Comparison of ENCODE assay signal across 8 mouse cellular contexts in genomic region chr10:120112507-120113396, GRCm38 (mm10). TPM values are rescaled to one million over a fixed set of nuclear protein-coding genes. Genes with fewer than 3 reads are reported as not detected.
DNase-seq lines count a peak whose midpoint lies in the region; ATAC-seq and TF ChIP-seq lines count a peak whose summit lies in the region.

Gene Helb (minus strand): TSS chr10:120112987.

- H3K9ac ChIP-seq in heart, embryonic 12.5 days = peak within 1 kb of the TSS; percentile 77
- peak within 1 kb of the TSS; percentile 78 for H3K9ac ChIP-seq in kidney, postnatal 0 days (ENCODE audit: low read depth, low read length)
- peak within 1 kb of the TSS; percentile 81 for H3K9ac ChIP-seq in liver, embryonic 11.5 days (ENCODE audit: low read depth, low read length)
- H3K9ac ChIP-seq in stomach, embryonic 14.5 days (replicated peaks; ENCODE audit: low read depth, low read length) = peak within 1 kb of the TSS; percentile 49

- peak within 1 kb of the TSS; percentile 77 for H3K4me3 ChIP-seq in heart, embryonic 12.5 days
- peak within 1 kb of the TSS; percentile 81 for H3K4me3 ChIP-seq in kidney, postnatal 0 days (replicated peaks; ENCODE audit: low read depth, low read length)
- H3K4me3 ChIP-seq in liver, embryonic 11.5 days (ENCODE audit: low read depth, low read length) = peak within 1 kb of the TSS; percentile 72
- H3K4me3 ChIP-seq in stomach, embryonic 14.5 days (ENCODE audit: low read depth, low read length) = peak within 1 kb of the TSS; percentile 62

- no peaks in the 10 kb centered on the region for H3K27me3 ChIP-seq in heart, embryonic 12.5 days (replicated peaks)
- H3K27me3 ChIP-seq in kidney, postnatal 0 days (ENCODE audit: insufficient read depth, low read length) = no peaks in the 10 kb centered on the region
- H3K27me3 ChIP-seq in liver, embryonic 11.5 days (replicated peaks; ENCODE audit: control insufficient read depth, insufficient read depth, low read length) = no peaks in the 10 kb centered on the region
- H3K27me3 ChIP-seq in stomach, embryonic 14.5 days (ENCODE audit: control insufficient read depth, insufficient read depth, low read length) = no peaks in the 10 kb centered on the region

- H3K4me1 ChIP-seq in heart, embryonic 12.5 days (replicated peaks) = peaks cover 4% of the 10 kb centered on the region; the same call in 1 of the 2 replicates
- no peaks in the 10 kb centered on the region for H3K4me1 ChIP-seq in kidney, postnatal 0 days (replicated peaks; ENCODE audit: insufficient read depth, low read length)
- peaks cover 4% of the 10 kb centered on the region; the same call in 1 of the 2 replicates for H3K4me1 ChIP-seq in liver, embryonic 11.5 days (replicated peaks; ENCODE audit: control insufficient read depth, insufficient read depth, low read length)
- no peaks in the 10 kb centered on the region for H3K4me1 ChIP-seq in stomach, embryonic 14.5 days (ENCODE audit: control insufficient read depth, insufficient read depth, low read length)

- peak; percentile 97 for DNase-seq in CD4-positive helper T cell, adult 2 months (ENCODE audit: low read depth, low spot score)
- peak; percentile 76 for DNase-seq in brain, embryonic 18.5 days (ENCODE audit: low read depth, low spot score)
- peak; percentile 96 for DNase-seq in kidney, postnatal 0 days (ENCODE audit: low spot score)
- peak; percentile 99 for DNase-seq in liver, embryonic 11.5 days (ENCODE audit: low spot score)
- DNase-seq in naive thymus-derived CD4-positive, alpha-beta T cell, adult 2 months (ENCODE audit: low read depth) = peak; percentile 99

- H3K36me3 ChIP-seq in heart, embryonic 12.5 days = peaks cover 5% of the 10 kb centered on the region
- no peaks in the 10 kb centered on the region for H3K36me3 ChIP-seq in kidney, postnatal 0 days (ENCODE audit: insufficient read depth, low read length)
- H3K36me3 ChIP-seq in liver, embryonic 11.5 days (ENCODE audit: control insufficient read depth, insufficient read depth, low read length) = no peaks in the 10 kb centered on the region; the same call in 1 of the 2 replicates
- H3K36me3 ChIP-seq in stomach, embryonic 14.5 days (ENCODE audit: control insufficient read depth, insufficient read depth, low read length) = no peaks in the 10 kb centered on the region

- H3K9me3 ChIP-seq in heart, embryonic 12.5 days (replicated peaks) = no peaks in the 10 kb centered on the region
- H3K9me3 ChIP-seq in kidney, postnatal 0 days (replicated peaks; ENCODE audit: low read length) = no peaks in the 10 kb centered on the region
- no peaks in the 10 kb centered on the region for H3K9me3 ChIP-seq in liver, embryonic 11.5 days (ENCODE audit: control insufficient read depth, low read length)
- no peaks in the 10 kb centered on the region for H3K9me3 ChIP-seq in stomach, embryonic 14.5 days (ENCODE audit: control insufficient read depth, low read depth, low read length)

- under 1% methylated on average over 55 of the region's 55 CpGs for WGBS in heart, embryonic 12.5 days
- WGBS in kidney, postnatal 0 days = under 1% methylated on average over 55 of the region's 55 CpGs
- WGBS in liver, embryonic 11.5 days = 1% methylated on average over 55 of the region's 55 CpGs
- whole genome bisulfite sequencing in stomach, embryonic 14.5 days = 1% methylated on average over 55 of the region's 55 CpGs

- H3K27ac ChIP-seq in heart, embryonic 12.5 days (ENCODE audit: poor library complexity, severe bottlenecking) = peak within 1 kb of the TSS; percentile 86
- peak within 1 kb of the TSS; percentile 77; the same call in 1 of the 2 replicates for H3K27ac ChIP-seq in kidney, postnatal 0 days
- H3K27ac ChIP-seq in liver, embryonic 11.5 days (ENCODE audit: low read depth, low read length) = peak within 1 kb of the TSS; percentile 94
- peak within 1 kb of the TSS; percentile 40; the same call in 1 of the 2 replicates for H3K27ac ChIP-seq in stomach, embryonic 14.5 days (ENCODE audit: low read length)

- 0 out of 2 replicates have a peak, but pooled peaks have one; percentile 5 for TF ChIP-seq CTCF in kidney, postnatal 0 days (IDR thresholded peaks at IDR 0.05; ENCODE audit: low read depth)

- H3K4me2 ChIP-seq in heart, embryonic 12.5 days = peak within 1 kb of the TSS; percentile 78
- peak within 1 kb of the TSS; percentile 92 for H3K4me2 ChIP-seq in kidney, postnatal 0 days (ENCODE audit: low read length)
- H3K4me2 ChIP-seq in liver, embryonic 11.5 days = peak within 1 kb of the TSS; percentile 81
- H3K4me2 ChIP-seq in stomach, embryonic 14.5 days (replicated peaks; ENCODE audit: low read depth, low read length) = peak within 1 kb of the TSS; percentile 64

- ATAC-seq in erythroid progenitor cell, adult 5-6 weeks (replicated peaks; ENCODE audit: low FRiP score, poor library complexity, severe bottlenecking) = peak; percentile 95
- peak; percentile 99 for ATAC-seq in heart, embryonic 12.5 days (ENCODE audit: insufficient number of reproducible peaks, low FRiP score)
- ATAC-seq in kidney, postnatal 0 days (replicated peaks; ENCODE audit: low FRiP score, low read depth) = peak; percentile 99
- ATAC-seq in liver, embryonic 11.5 days (replicated peaks; ENCODE audit: low FRiP score) = peak; percentile 99
- ATAC-seq in stomach, embryonic 14.5 days (ENCODE audit: insufficient number of reproducible peaks, insufficient read depth, low FRiP score, low read depth) = peak; percentile 99

RNA-seq across cellular contexts. Expression of gene Helb, which starts in this region (rescaled TPM):
- 25.6 and 31.0 TPM in 2 replicates for total RNA-seq in erythroid progenitor cell, adult 5-6 weeks (2015; ENCODE audit: low replicate concordance)
- total RNA-seq in erythroid progenitor cell, adult 5-6 weeks (2017; ENCODE audit: low replicate concordance) = 46.1 and 48.0 TPM in 2 replicates
- 6.3 and 8.1 TPM in 2 replicates for polyA plus RNA-seq in heart, embryonic 12.5 days (2016; fragmentation: Nextera tagmentation; extraction: Ambion mirVana)
- 3.8 and 4.2 TPM in 2 replicates for polyA plus RNA-seq in kidney, postnatal 0 days (2015; fragmentation: Nextera tagmentation; extraction: Ambion mirVana)
- polyA plus RNA-seq in liver, embryonic 11.5 days (2014; fragmentation: Nextera tagmentation; extraction: Ambion mirVana) = 12.1 and 12.5 TPM in 2 replicates
- polyA plus RNA-seq in stomach, embryonic 14.5 days (2014; fragmentation: Nextera tagmentation; extraction: Ambion mirVana) = 5.0 and 7.1 TPM in 2 replicates

Comparison
In these comparisons a context has a peak if more than half of its experiments do, and no peak if none do; other contexts are left out.
1. Peak in every context shown above with its lines: DNase-seq, ATAC-seq, H3K4me3 ChIP-seq and H3K27ac ChIP-seq.
2. H3K27ac ChIP-seq: peak in every context shown above with its lines; median percentile 94 in liver, embryonic 11.5 days; 86 in heart, embryonic 12.5 days; 77 in kidney, postnatal 0 days; 40 in stomach, embryonic 14.5 days.